Mouse (Mus musculus) small intestine, adult 2 months (tissue): ENCODE results near the gene Htr5a.

Source experiments
- CTCF ChIP-seq: fragments of 200-500 bp; IDR thresholded peaks from 2 replicates; pipeline ENCODE4 v1.5.1; 2012; ENCODE audit warnings: low read depth, mild to moderate bottlenecking, control low read depth, inconsistent platforms, low read length, moderate library complexity, mixed read lengths; ENCODE audit not compliant: insufficient replicate concordance, insufficient read length; ENCODE audit errors: extremely low read depth
- POLR2A ChIP-seq: fragments of 200-500 bp; IDR thresholded peaks from 2 replicates; pipeline ENCODE4 v1.6.1; 2012; ENCODE audit warnings: low read depth, mild to moderate bottlenecking, control low read depth, inconsistent platforms, low read length, moderate library complexity

DNA sequence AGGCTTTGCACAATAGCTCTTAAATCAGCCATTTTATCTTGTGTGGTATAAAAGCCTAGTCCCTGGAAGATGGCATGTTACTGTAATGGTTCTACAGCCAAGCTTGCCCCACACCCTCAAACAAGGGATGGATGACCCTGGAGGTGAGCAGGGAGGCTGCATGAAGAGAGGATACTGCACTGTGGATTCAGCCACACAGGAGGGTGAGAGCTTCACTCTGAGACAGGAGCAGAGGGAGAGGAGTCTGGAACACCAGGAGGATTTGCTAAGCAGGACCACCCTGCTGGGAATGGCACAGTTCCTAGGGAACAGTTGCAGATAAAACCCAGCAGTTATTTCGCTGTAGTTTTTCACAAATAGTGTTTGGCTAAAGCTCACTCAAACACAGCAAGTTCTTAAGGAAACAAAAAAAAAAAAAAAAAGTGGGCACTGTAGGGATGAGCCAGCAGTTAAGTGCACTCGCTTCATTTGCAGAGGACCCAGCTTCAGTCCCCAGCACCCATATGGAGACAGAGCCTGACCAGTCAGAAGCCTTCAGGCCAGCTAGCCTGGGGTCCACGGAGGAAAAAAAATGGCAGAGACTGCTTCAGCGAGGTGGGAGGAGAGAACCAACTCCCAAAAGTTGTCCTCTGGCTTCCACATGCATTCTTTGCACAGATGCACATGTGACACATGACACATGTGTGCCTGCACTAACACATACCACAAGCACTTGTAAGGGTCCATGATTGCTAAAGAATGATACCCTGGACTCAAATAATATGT, 33.6 kb downstream of the Htr5a start:
- TF ChIP-seq POLR2A (no peak), CTCF (no peak)
